Mouse (Mus musculus) embryo, embryonic 11 days (tissue): ENCODE measurements around the gene Rwdd3.

Source experiments
- DNase-seq: peaks from one replicate; pipeline ENCODE4 v3.0.0-alpha.2; 2015

The Rwdd3 gene

GRCm38 (mm10) chr3:121171243-121171871 lies at the start of gene Rwdd3:
Gene Rwdd3 (minus strand): TSS chr3:121171695.
- DNase-seq: peak; percentile 95

- DNase-seq: no peak
Measured at GRCm38 (mm10) chr3:121217011-121217410, 45.5 kb upstream of the Rwdd3 start.

- no peak for DNase-seq
Measured at GRCm38 (mm10) chr3:121213501-121213900, 42.0 kb upstream of the Rwdd3 start.

GRCm38 (mm10) chr3:121212156-121212555 lies 40.7 kb upstream of the Rwdd3 start:
- DNase-seq: no peak

GRCm38 (mm10) chr3:121208994-121209393 lies 37.5 kb upstream of the Rwdd3 start:
- DNase-seq: no peak

GRCm38 (mm10) chr3:121206202-121206882 lies 34.8 kb upstream of the Rwdd3 start:
- DNase-seq: no peak

- DNase-seq: no peak
Measured at GRCm38 (mm10) chr3:121202638-121203037, 31.1 kb upstream of the Rwdd3 start.

- DNase-seq: peak; percentile 18
Measured at GRCm38 (mm10) chr3:121201012-121201747, 29.7 kb upstream of the Rwdd3 start.

GRCm38 (mm10) chr3:121189199-121189598 lies 17.7 kb upstream of the Rwdd3 start:
- no peak for DNase-seq

- DNase-seq: no peak
Measured at GRCm38 (mm10) chr3:121187510-121187909, 16.0 kb upstream of the Rwdd3 start.

- DNase-seq: no peak
Measured at GRCm38 (mm10) chr3:121186925-121187324, 15.4 kb upstream of the Rwdd3 start.

GRCm38 (mm10) chr3:121185197-121185596 lies 13.7 kb upstream of the Rwdd3 start:
- no peak for DNase-seq

GRCm38 (mm10) chr3:121176011-121176410 lies 4.5 kb upstream of the Rwdd3 start:
- no peak for DNase-seq

- DNase-seq: no peak
Measured at GRCm38 (mm10) chr3:121174248-121174945, 2.9 kb upstream of the Rwdd3 start.

- no peak for DNase-seq
Measured at GRCm38 (mm10) chr3:121172718-121173117, 1.2 kb upstream of the Rwdd3 start.

GRCm38 (mm10) chr3:121171872-121172265 lies 374 bp upstream of the Rwdd3 start:
- no peak for DNase-seq

GRCm38 (mm10) chr3:121170631-121171030 lies 864 bp downstream of the Rwdd3 start:
- DNase-seq: no peak

GRCm38 (mm10) chr3:121169092-121169942 lies 2.2 kb downstream of the Rwdd3 start:
- DNase-seq: no peak

GRCm38 (mm10) chr3:121168581-121168980 lies 2.9 kb downstream of the Rwdd3 start:
- DNase-seq: no peak

GRCm38 (mm10) chr3:121163271-121163819 lies 8.2 kb downstream of the Rwdd3 start:
- DNase-seq: peak; percentile 70

- DNase-seq: peak; percentile 46
Measured at GRCm38 (mm10) chr3:121161661-121162060, 9.8 kb downstream of the Rwdd3 start.

- no peak for DNase-seq
Measured at GRCm38 (mm10) chr3:121160424-121160823, 11.1 kb downstream of the Rwdd3 start.
